Mouse (Mus musculus): Measurements from ENCODE around the gene Cryga. TPM values are rescaled to one million over a fixed set of nuclear protein-coding genes. Genes with fewer than 3 reads are reported as not detected.

The Cryga gene
- not detected for total RNA-seq (2021)
- not detected in 2 replicates for polyA plus RNA-seq (2012; rRNA removed)
- long read RNA-seq, result 0 reads

GRCm38 (mm10) chr1:65103273-65103672 lies at the start of gene Cryga:
TSS of gene Cryga (minus strand) at chr1:65103373.
- DNase-seq, result no peak

- DNase-seq, result no peak
These were observed 44.8 kb upstream of the Cryga start for GRCm38 (mm10) chr1:65147971-65148370.

- no peak for DNase-seq
These were observed 44.2 kb upstream of the Cryga start for GRCm38 (mm10) chr1:65147326-65147725.

- no peak for DNase-seq
These were observed 43.4 kb upstream of the Cryga start for GRCm38 (mm10) chr1:65146601-65147000.

- no peak for DNase-seq
These were observed 41.6 kb upstream of the Cryga start for GRCm38 (mm10) chr1:65144783-65145182.

- no peak for DNase-seq
These were observed 34.4 kb upstream of the Cryga start for GRCm38 (mm10) chr1:65137560-65137959.

- DNase-seq, result no peak
These were observed 29.7 kb upstream of the Cryga start for GRCm38 (mm10) chr1:65132833-65133232.

GRCm38 (mm10) chr1:65131671-65132070 lies 28.5 kb upstream of the Cryga start:
- no peak for DNase-seq

- DNase-seq, result no peak
These were observed 27.1 kb upstream of the Cryga start for GRCm38 (mm10) chr1:65130226-65130625.

GRCm38 (mm10) chr1:65129634-65130180 lies 26.5 kb upstream of the Cryga start:
- no peak for DNase-seq

GRCm38 (mm10) chr1:65122574-65123372 lies 19.6 kb upstream of the Cryga start, which contains the start of gene D630023F18Rik:
TSS of gene D630023F18Rik (minus strand) at chr1:65123214.
- no peak for DNase-seq

- DNase-seq, result no peak
These were observed 16.3 kb upstream of the Cryga start, which contains the start of gene Gm28845 for GRCm38 (mm10) chr1:65119438-65119837. TSS of gene Gm28845 (minus strand) at chr1:65119558.

GRCm38 (mm10) chr1:65118150-65118913 lies 15.2 kb upstream of the Cryga start:
- DNase-seq, result no peak

GRCm38 (mm10) chr1:65113536-65114172 lies 10.5 kb upstream of the Cryga start:
- peak; percentile 44 for DNase-seq

- DNase-seq, result peak; percentile 51
These were observed 9.6 kb upstream of the Cryga start for GRCm38 (mm10) chr1:65112807-65113196.

- DNase-seq, result peak; percentile 76
These were observed 9.0 kb upstream of the Cryga start for GRCm38 (mm10) chr1:65112031-65112806.

- DNase-seq, result no peak
These were observed 6.7 kb upstream of the Cryga start for GRCm38 (mm10) chr1:65109756-65110435.

- DNase-seq, result no peak
These were observed 6.0 kb upstream of the Cryga start for GRCm38 (mm10) chr1:65109196-65109595.

GRCm38 (mm10) chr1:65107654-65108279 lies 4.6 kb upstream of the Cryga start:
- DNase-seq, result no peak

- DNase-seq, result no peak
These were observed 6.2 kb downstream of the Cryga start for GRCm38 (mm10) chr1:65096953-65097352.
